Mouse (Mus musculus): Measurements from ENCODE around the gene Dhdh. TPM values are rescaled to one million over a fixed set of nuclear protein-coding genes. Genes with fewer than 3 reads are reported as not detected.

Gene Dhdh
- polyA plus RNA-seq, 1 experiment = 0.02 TPM

DNA sequence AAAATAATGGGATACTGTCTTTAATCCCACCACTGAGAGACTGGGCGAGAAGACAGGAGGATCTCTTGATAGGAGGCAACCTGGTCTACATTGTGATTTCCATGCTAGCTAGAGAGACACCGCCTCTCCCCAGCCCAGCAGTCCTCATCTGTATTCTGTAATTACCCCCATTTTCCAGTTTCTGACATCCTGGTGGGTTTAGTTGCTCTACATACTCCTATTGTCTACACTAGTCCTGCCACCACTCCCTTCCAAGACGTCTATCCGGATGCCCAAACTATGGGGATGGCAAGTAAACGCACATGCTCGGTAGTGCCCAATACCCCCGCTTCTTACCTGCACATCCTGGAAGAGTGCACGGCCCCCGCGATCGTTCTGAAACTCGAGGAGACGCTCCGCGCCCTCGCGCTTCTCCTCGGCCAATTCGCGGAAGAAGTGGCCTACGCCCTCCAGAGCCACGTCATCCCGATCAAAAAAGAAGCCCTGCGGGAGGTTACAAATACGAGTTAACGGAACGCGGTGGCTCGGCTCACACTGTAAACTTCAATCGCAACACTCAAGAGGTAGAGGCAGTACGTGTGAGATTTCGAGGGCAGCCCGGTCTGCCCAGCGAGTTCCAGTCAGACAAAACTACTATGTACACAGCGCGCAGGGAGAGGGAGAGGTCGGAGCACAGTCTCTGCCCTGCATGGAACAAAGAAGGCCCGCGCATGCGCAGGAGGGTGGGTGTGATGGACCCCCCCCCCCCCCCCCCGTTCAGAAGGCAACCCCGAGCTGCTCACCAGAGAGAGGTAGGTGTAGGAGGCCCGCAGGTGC lies 29.6 kb downstream of the Dhdh start:
- no peak for TF ChIP-seq GATA1 (IDR thresholded peaks at IDR 0.05; ENCODE audit: low read length)
- TF ChIP-seq TAL1 (IDR thresholded peaks at IDR 0.05; ENCODE audit: low read length) = no peak
- Histone ChIP-seq H3K27me3 (ENCODE audit: control insufficient read depth) (no peaks in the 10 kb centered on the region), H3K36me3 (ENCODE audit: control insufficient read depth) (peaks cover 80% of the 10 kb centered on the region), H3K4me1 (ENCODE audit: control insufficient read depth) (peaks cover 67% of the 10 kb centered on the region), H3K9me3 (ENCODE audit: control insufficient read depth, low read length) (no peaks in the 10 kb centered on the region), H3K4me3 (replicated peaks) (peak overlapping the region; percentile 78)

DNA sequence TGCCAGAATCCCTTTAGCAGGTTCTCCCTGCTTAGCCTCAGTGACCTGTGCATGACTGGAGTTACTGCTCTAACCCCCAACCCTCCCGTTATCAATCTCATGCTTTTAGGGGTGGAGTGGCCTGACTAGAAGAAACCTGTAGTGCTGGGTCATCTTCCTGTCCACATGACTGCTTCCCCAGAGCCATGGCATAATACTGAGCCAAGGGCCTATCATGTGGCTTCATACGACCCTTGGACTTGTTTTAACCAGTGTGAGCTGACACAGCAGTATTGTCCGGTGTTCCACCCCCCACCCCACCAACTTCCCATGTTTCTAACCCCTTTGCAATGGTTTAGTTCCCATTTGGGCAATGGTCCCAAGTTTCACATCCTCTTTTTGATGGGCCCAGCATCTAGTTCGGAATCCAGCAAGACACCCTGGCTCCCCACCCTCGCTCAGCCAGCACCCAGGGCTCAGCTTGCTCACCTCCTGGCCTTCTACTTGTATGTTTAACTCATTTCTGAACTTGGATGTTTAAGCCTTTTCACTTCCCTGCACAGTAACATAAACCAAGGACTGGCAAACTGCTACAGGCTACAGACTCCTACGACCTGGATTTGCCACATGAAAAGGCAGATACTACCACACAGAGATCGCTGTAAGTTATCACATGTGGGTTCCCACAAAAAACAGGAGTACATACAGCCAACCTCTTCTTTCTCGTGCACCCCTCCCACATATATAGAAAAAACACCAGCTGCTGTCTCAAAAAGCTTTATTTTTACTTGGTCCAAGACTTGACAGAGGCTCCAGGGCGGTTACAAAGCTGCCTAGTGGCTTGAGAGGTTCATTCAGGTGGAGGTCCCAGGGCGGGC lies 31.2 kb downstream of the Dhdh start:
- Histone ChIP-seq H3K27me3 (ENCODE audit: control insufficient read depth) (no peaks in the 10 kb centered on the region; the same call in 1 of the 2 replicates), H3K36me3 (ENCODE audit: control insufficient read depth) (peaks cover 65% of the 10 kb centered on the region), H3K4me3 (replicated peaks) (peak overlapping the region; percentile 58), H3K9me3 (ENCODE audit: control insufficient read depth, low read length) (no peaks in the 10 kb centered on the region), H3K4me1 (ENCODE audit: control insufficient read depth) (peaks cover 58% of the 10 kb centered on the region)
- no peak for TF ChIP-seq TAL1 (IDR thresholded peaks at IDR 0.05; ENCODE audit: low read length)
- no peak for TF ChIP-seq GATA1 (IDR thresholded peaks at IDR 0.05; ENCODE audit: low read length)

DNA sequence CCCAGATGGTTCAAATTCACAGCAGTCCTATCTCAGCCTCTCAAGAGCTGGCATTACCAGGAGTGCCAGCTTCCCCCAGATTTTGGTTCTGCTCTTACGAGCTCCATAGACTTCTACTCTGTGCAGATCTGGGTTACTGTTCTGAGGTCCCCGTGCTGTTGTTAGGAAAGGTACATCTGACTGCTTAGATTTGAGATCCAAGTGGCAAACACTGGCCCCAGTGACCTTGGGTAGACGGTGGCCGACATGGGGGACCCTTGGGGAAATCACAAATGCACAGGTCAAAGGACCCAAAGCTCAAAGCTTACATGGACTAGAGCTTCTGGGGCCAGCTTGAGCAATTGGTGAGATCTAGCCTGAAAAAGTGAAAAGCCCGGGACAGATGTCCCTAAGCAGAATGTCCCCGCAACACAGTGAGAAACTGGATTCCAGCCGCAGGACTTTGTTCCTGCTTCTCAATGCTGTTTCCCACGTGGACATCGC lies 31.8 kb downstream of the Dhdh start:
- Histone ChIP-seq H3K9me3 (ENCODE audit: control insufficient read depth, low read length) (no peaks in the 10 kb centered on the region), H3K36me3 (ENCODE audit: control insufficient read depth) (peaks cover 59% of the 10 kb centered on the region), H3K4me3 (replicated peaks) (peak overlapping the region; percentile 58), H3K27me3 (ENCODE audit: control insufficient read depth) (no peaks in the 10 kb centered on the region; the same call in 1 of the 2 replicates), H3K4me1 (ENCODE audit: control insufficient read depth) (peaks cover 56% of the 10 kb centered on the region)
- TF ChIP-seq TAL1 (IDR thresholded peaks at IDR 0.05; ENCODE audit: low read length) (no peak), GATA1 (IDR thresholded peaks at IDR 0.05; ENCODE audit: low read length) (no peak)

DNA sequence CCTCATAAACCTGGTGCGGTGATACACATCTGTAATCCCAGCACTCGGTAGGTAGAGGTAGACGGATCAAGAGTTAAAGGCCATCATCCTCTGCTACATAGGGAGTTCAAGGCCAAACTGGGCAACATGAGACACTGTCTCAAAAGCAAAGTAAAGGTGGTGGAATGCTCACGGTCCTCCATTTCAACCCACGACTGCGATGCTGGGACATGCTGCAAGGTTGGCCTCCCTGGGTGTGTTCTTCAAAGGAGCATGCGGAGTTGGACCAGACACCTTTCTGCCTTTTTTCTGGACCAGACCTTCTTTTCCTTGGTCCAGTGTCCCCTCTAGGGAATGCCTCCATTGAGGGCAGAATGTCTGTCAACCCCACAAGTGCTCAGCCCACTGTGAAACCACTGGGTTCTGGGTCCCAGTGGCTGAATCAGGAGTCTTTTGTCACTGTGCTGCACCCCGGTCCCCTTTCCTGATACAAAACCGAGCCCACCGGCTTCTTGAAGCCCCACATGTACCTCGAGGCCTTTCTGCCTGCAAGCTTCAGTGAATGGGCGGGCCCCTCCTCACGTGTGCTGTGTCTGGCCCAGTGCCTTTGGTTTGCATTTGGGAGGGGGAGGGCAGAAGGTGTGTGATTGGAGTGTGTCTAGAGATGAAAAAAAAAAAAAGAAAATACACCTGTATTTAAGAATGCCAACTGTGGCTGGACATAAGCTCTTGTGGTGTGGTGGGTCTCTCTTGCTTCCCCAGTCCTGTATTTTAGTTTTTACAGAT lies 32.5 kb downstream of the Dhdh start:
- TF ChIP-seq TAL1 (IDR thresholded peaks at IDR 0.05; ENCODE audit: low read length) = no peak
- no peak for TF ChIP-seq GATA1 (IDR thresholded peaks at IDR 0.05; ENCODE audit: low read length)
- Histone ChIP-seq H3K4me1 (ENCODE audit: control insufficient read depth) (peaks cover 56% of the 10 kb centered on the region), H3K36me3 (ENCODE audit: control insufficient read depth) (peaks cover 53% of the 10 kb centered on the region), H3K9me3 (ENCODE audit: control insufficient read depth, low read length) (no peaks in the 10 kb centered on the region), H3K27me3 (ENCODE audit: control insufficient read depth) (no peaks in the 10 kb centered on the region; the same call in 1 of the 2 replicates), H3K4me3 (replicated peaks) (peak overlapping the region; percentile 15)

DNA sequence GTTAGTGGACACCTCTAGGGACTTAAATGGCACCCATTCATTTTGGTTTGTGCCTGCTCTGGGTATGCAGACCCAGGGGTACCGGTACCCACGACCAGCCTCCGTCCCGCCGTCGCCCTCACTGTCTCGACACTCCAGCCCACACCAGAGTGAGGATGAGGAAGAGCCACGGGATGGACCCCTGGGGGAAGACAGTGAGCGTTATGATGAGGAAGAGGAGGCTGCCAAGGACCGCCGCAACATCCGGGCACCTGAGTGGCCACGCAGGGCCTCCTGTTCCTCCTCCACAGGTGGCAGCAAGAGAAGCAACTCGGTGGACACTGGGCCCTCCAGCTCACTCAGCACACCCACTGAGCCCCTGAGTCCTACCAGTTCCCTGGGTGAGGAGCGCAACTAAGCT lies 33.6 kb downstream of the Dhdh start:
- no peaks in the 10 kb centered on the region; the same call in 1 of the 2 replicates for H3K27me3 ChIP-seq (ENCODE audit: control insufficient read depth)
- no peak overlapping the region for H3K4me3 ChIP-seq (replicated peaks)
- H3K9me3 ChIP-seq (ENCODE audit: control insufficient read depth, low read length) = no peaks in the 10 kb centered on the region
- H3K36me3 ChIP-seq (ENCODE audit: control insufficient read depth) = peaks cover 45% of the 10 kb centered on the region
- no peak for TF ChIP-seq GATA1 (IDR thresholded peaks at IDR 0.05; ENCODE audit: low read length)
- no peak for TF ChIP-seq TAL1 (IDR thresholded peaks at IDR 0.05; ENCODE audit: low read length)
- H3K4me1 ChIP-seq (ENCODE audit: control insufficient read depth) = peaks cover 47% of the 10 kb centered on the region

DNA sequence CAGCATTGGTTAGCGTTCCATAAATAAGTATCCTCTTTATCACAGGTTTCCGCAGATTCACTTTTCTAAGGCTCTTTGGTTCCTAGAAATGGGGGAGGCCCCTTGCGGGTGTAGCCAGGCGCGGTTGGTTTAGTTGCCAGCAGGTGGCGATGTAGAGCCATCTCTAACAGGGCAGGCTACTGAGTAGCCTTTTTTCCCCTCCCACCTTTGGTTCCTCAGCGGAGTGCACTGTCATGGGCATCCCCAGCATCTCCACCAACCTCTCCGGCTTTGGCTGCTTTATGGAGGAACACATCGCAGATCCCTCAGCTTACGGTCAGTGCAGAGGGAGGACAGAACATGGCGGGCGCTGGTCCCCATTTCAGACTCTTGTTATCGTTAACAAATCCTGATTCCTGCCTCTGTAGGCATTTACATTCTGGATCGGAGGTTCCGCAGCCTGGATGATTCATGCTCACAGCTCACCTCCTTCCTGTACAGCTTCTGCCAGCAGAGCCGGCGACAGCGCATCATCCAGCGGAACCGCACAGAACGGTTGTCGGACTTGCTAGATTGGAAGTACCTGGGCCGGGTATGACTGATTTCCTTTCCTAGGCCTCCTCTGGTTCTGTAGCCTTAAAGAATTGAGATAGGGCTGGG lies 37.1 kb downstream of the Dhdh start:
- Histone ChIP-seq H3K27me3 (ENCODE audit: control insufficient read depth) (no peaks in the 10 kb centered on the region; the same call in 1 of the 2 replicates), H3K36me3 (ENCODE audit: control insufficient read depth) (peaks cover 17% of the 10 kb centered on the region), H3K4me3 (replicated peaks) (peak overlapping the region; percentile 6), H3K4me1 (ENCODE audit: control insufficient read depth) (peaks cover 40% of the 10 kb centered on the region), H3K9me3 (ENCODE audit: control insufficient read depth, low read length) (no peaks in the 10 kb centered on the region)
- no peak for TF ChIP-seq TAL1 (IDR thresholded peaks at IDR 0.05; ENCODE audit: low read length)
- TF ChIP-seq GATA1 (IDR thresholded peaks at IDR 0.05; ENCODE audit: low read length) = no peak

DNA sequence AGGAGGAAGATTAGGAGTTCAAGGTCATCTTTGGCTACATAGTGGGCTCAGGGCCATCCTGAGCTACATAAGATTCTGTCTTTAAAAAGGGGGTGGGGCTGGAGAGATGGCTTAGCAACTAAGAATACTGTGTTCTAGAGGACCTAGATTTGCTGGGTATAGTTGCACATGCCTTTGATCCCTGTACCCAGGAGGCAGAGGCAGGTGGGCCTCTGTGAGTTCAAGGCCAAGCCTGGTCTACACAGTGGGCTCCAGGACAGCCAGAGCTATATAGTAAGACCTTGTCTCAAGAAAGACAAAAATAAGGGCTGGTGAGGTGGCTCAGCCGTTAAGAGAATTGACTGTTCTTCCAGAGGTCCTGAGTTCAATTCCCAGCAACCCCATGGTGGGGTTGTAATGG lies 38.6 kb downstream of the Dhdh start:
- H3K4me1 ChIP-seq (ENCODE audit: control insufficient read depth) = peaks cover 34% of the 10 kb centered on the region
- H3K27me3 ChIP-seq (ENCODE audit: control insufficient read depth) = no peaks in the 10 kb centered on the region; the same call in 1 of the 2 replicates
- TF ChIP-seq TAL1 (IDR thresholded peaks at IDR 0.05; ENCODE audit: low read length) (no peak), GATA1 (IDR thresholded peaks at IDR 0.05; ENCODE audit: low read length) (no peak)
- no peak overlapping the region for H3K4me3 ChIP-seq (replicated peaks)
- H3K9me3 ChIP-seq (ENCODE audit: control insufficient read depth, low read length) = no peaks in the 10 kb centered on the region
- peaks cover 8% of the 10 kb centered on the region for H3K36me3 ChIP-seq (ENCODE audit: control insufficient read depth)

DNA sequence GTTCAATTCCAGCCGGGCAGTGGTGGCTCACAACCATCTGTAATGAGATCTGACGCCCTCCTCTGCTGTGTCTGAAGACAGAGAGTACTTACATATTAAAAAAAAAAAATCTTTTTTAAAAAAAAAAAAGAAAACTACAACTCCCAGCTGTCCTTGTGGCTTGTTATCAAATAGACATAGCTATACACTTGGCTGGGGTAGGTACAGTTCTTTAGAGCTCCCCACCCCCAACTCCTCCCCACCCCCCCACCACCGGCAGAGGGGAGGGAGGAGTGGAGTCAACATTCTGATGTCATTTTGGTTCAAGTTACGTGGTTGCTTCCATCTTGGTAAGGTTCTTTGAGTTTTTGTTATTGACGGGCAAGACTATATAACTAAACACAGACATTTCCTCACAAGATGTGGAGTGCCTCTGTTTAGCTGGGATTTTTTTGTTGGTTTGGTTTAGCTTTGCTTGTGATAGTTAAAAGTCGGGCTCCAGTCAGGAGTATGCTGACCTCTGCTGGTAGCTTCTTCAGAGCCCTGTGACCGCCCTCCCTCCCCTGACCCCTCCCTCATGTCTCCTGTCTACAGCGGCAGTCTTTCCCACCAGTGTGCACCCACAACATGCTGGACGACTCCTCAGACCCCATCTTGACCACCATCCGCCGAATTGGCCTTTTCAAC lies 41.1 kb downstream of the Dhdh start:
- TF ChIP-seq GATA1 (IDR thresholded peaks at IDR 0.05; ENCODE audit: low read length) (no peak), TAL1 (IDR thresholded peaks at IDR 0.05; ENCODE audit: low read length) (no peak)
- no peaks in the 10 kb centered on the region for H3K27me3 ChIP-seq (ENCODE audit: control insufficient read depth)
- no peaks in the 10 kb centered on the region for H3K36me3 ChIP-seq (ENCODE audit: control insufficient read depth)
- no peaks in the 10 kb centered on the region for H3K9me3 ChIP-seq (ENCODE audit: control insufficient read depth, low read length)
- peaks cover 30% of the 10 kb centered on the region for H3K4me1 ChIP-seq (ENCODE audit: control insufficient read depth)
- H3K4me3 ChIP-seq (replicated peaks) = peak overlapping the region; percentile 44
